Mouse (Mus musculus): ENCODE results near the gene Acvr1b. TPM values are rescaled to one million over a fixed set of nuclear protein-coding genes. Genes with fewer than 3 reads are reported as not detected.

Acvr1b gene
- polyA plus RNA-seq, 1 experiment = 75.3 TPM

DNA sequence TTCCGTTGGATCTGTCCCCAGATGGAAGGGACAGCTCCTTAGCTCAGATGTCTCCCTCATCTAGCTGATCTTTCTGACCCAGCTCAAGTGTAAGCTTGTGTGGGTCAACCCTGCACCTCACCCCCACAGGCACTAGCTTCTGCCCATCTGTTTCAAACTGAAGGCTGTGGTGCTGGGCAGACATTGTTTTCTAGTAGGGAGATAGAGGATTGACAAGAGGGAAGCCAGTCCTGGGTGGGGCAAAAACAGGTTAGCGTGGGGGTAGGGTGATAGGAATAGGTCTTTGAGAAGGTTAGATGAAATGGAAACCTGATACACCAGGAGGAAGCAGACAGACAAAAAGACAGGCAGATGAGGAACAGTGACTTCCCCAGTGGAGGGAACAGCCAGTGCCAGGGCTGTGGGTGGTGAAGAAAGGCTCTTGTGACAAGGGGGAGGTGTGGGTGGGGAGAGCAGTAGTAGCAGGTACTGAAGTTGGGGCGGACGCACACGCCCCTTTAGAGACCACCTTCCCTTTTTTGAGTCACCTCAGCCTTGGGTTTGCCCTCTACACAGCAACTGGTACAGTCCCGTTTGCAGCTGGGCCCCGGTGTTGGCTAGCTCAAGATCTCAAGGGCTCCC lies 82.1 kb downstream of the Acvr1b start:
- TF ChIP-seq POLR2A (IDR thresholded peaks at IDR 0.05; ENCODE audit: borderline replicate concordance, extremely low read depth, insufficient read depth, insufficient read length, poor library complexity, severe bottlenecking) (no peak), CTCF (IDR thresholded peaks at IDR 0.05; ENCODE audit: borderline replicate concordance, extremely low read depth, insufficient read depth, insufficient read length) (no peak)
- no peak for DNase-seq (ENCODE audit: low read depth)

DNA sequence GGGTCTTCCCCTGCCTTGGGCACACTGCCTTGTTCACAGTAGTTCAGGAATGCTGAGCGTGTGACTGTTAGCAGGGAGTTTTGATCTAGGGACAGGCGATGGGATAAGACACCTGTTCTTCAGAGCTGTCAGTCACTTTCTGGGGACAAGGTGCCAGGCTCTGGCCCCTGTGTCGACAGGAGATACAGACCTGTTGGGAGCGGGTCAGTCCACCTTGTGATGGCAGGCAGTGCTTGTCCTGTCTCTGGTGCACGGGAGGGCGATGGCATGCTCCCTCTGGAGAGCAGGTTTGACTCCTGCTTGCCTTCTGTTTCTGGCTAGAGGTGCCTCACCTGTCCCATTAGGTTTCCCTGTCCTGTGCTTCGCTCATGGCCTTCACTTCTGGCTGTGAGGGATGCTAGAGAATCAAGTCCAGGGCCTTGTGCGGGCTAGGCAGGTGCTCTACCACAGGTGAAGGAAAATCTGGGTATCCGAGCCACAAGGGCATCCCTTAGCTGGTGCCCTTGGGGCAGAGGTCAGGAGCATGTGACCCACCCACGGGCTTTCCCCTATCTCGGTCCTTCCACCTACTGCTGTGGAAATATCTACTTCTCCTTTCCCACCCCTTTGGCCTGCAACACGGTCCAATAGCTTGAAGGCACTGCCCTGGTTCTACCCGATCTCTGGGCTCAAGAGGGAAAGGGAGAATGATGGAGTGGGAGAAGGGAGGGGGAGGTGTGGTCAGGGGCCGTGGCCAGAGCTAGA lies 82.8 kb downstream of the Acvr1b start:
- no peak for DNase-seq (ENCODE audit: low read depth)
- TF ChIP-seq POLR2A (IDR thresholded peaks at IDR 0.05; ENCODE audit: borderline replicate concordance, extremely low read depth, insufficient read depth, insufficient read length, poor library complexity, severe bottlenecking) (no peak), CTCF (IDR thresholded peaks at IDR 0.05; ENCODE audit: borderline replicate concordance, extremely low read depth, insufficient read depth, insufficient read length) (no peak)

DNA sequence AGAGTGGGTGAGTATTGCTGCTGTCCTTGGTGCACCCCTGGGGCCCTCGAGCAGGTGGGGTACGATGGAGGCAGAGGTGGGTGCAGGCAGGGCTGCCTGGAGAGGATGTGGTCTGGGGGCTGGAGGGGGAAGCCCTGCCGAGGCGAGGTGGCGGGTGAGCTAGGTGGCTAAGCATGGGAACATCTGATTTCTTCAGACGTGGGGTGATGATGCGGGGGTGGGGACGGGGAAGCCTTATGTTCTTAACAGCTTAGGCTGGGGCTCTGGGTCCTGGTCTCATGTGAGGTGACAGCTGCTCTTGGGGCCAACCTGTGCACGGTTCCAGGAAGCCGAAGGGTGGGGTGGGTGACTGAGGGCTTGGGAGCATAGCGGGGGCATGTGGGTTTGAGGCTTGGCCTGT lies 84.6 kb downstream of the Acvr1b start:
- DNase-seq (ENCODE audit: low read depth) = no peak
- TF ChIP-seq POLR2A (IDR thresholded peaks at IDR 0.05; ENCODE audit: borderline replicate concordance, extremely low read depth, insufficient read depth, insufficient read length, poor library complexity, severe bottlenecking) (no peak), CTCF (IDR thresholded peaks at IDR 0.05; ENCODE audit: borderline replicate concordance, extremely low read depth, insufficient read depth, insufficient read length) (no peak)

DNA sequence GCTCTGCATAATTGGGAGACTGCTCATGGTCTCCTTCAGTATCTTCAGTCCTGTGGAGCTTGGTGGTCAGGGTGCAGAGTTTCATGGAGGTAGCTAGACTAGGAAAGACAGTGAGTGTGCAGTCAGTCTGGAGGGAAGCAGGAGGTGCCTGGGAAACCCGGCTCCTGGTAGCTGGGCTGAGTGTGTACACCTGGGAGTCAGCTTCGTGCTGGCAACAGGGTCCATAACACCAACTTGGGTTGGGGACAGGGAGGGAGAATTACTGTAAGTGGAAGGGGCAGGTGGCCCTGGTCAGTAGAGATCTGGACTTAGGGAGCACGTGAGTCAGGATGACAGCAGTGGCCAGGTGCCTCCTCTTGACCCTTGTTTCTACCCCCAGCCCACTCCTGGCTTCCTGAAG lies 86.1 kb downstream of the Acvr1b start:
- DNase-seq (ENCODE audit: low read depth) = no peak
- TF ChIP-seq POLR2A (IDR thresholded peaks at IDR 0.05; ENCODE audit: borderline replicate concordance, extremely low read depth, insufficient read depth, insufficient read length, poor library complexity, severe bottlenecking) (no peak), CTCF (IDR thresholded peaks at IDR 0.05; ENCODE audit: borderline replicate concordance, extremely low read depth, insufficient read depth, insufficient read length) (no peak)

DNA sequence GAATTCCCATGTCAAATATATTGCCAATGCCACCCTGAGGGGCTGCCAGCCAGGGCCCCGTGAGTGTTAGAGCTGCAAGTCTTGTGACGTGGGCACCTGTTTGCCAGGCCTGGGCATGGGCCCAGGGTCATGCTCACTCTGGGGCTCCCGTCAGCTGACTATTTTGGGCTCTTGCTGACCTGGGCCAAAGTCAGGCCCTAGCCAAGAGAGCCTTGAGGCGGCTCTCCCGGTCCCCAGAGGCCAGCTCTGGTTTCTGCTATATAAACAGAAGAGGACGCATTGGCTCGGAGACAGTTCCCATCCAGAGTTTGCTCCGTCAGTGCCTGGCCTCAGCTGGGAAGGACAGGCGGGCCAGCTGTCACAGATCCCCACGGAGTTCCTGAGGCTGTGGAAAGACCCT lies 86.5 kb downstream of the Acvr1b start:
- DNase-seq (ENCODE audit: low read depth) = no peak
- TF ChIP-seq POLR2A (IDR thresholded peaks at IDR 0.05; ENCODE audit: borderline replicate concordance, extremely low read depth, insufficient read depth, insufficient read length, poor library complexity, severe bottlenecking) (no peak), CTCF (IDR thresholded peaks at IDR 0.05; ENCODE audit: borderline replicate concordance, extremely low read depth, insufficient read depth, insufficient read length) (no peak)

DNA sequence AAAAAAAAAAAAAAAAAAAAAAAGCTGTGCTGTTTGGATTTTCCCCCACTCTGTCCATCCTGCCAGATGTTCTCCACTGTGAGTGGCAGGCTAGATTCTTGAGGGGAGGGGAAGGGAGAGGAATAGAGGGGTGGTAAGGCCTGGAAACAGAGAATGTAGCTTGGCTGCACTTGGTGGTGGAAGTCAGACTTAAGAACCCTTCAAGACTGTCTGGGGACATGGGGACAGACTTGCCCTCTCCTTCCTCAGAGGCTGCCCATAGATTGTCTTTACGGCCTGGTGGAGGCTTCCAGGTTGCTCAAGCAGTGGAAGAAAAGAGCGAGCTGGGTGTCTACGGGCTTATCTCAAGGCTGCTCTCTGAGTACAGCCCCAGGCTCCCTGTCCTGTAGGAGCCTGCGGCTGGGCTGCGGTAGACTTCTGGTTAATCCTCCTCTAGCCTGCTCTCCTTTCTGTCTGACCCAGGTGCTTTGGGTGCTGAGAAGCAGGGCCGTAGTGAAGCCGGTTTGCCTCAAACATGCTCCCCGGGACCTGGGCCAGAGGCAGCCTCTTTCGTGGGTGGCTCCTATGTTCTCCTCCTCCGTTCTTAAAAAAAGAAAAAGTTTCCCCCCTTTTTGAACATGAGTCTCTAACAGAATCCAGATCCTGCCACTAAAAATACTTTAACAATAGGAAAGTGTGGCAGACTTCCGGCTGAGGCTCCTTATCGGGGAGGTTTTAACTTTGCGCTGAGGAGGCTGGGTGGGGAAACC lies 87.2 kb downstream of the Acvr1b start:
- no peak for DNase-seq (ENCODE audit: low read depth)
- TF ChIP-seq CTCF (IDR thresholded peaks at IDR 0.05; ENCODE audit: borderline replicate concordance, extremely low read depth, insufficient read depth, insufficient read length) (no peak), POLR2A (IDR thresholded peaks at IDR 0.05; ENCODE audit: borderline replicate concordance, extremely low read depth, insufficient read depth, insufficient read length, poor library complexity, severe bottlenecking) (no peak)

DNA sequence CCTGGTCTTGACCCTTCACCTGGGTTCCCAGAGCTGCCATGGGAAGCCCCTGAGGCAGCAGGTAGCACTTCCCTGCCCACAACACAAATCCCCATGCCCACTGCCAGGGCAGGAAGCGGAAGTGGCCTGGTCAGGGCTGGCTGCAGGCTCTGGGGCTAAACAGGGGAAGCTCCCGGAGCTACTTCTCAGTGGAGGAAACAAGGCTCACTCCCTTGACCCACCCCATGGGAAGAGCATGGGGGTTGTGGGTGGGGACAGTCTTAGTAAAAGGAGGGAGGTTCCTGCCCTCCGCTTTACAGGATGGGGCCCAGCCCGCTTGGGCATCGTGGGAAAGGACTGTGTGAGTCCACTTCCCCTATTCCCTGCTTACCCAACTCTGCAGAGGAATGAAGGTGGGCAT lies 88.6 kb downstream of the Acvr1b start:
- no peak for TF ChIP-seq CTCF (IDR thresholded peaks at IDR 0.05; ENCODE audit: borderline replicate concordance, extremely low read depth, insufficient read depth, insufficient read length)
- TF ChIP-seq POLR2A (IDR thresholded peaks at IDR 0.05; ENCODE audit: borderline replicate concordance, extremely low read depth, insufficient read depth, insufficient read length, poor library complexity, severe bottlenecking) = no peak

More for the DNA sequence above, 88.6 kb downstream of the Acvr1b start:
- DNase-seq (ENCODE audit: low read depth) = no peak

Other genes starting within 250 kb of the Acvr1b start
- not detected in 2 replicates for gene Gm47841, start 126.7 kb upstream of the Acvr1b start, polyA plus RNA-seq (2012; rRNA removed)
- gene Fignl2, start 95.5 kb upstream of the Acvr1b start, polyA plus RNA-seq (2012; rRNA removed) = 1.5 and 2.1 TPM in 2 replicates
- not detected in 2 replicates for gene Ankrd33, start 58.3 kb upstream of the Acvr1b start, polyA plus RNA-seq (2012; rRNA removed)
- gene Acvrl1, start 45.5 kb upstream of the Acvr1b start, polyA plus RNA-seq (2012; rRNA removed) = 8.5 and 11.6 TPM in 2 replicates
- gene Grasp, start 50.1 kb downstream of the Acvr1b start, polyA plus RNA-seq (2012; rRNA removed) = 4.9 and 6.5 TPM in 2 replicates
- 5.4 and 10.5 TPM in 2 replicates for gene Nr4a1, start 80.2 kb downstream of the Acvr1b start, polyA plus RNA-seq (2012; rRNA removed)
- 58.9 and 75.1 TPM in 2 replicates for gene Atg101, start 110.2 kb downstream of the Acvr1b start, polyA plus RNA-seq (2012; rRNA removed)
- 0.41 and 0.42 TPM in 2 replicates for gene 6030408B16Rik, start 119.1 kb downstream of the Acvr1b start, polyA plus RNA-seq (2012; rRNA removed)
- 0.19 and 0.22 TPM in 2 replicates for gene Krt80, start 196.1 kb downstream of the Acvr1b start, polyA plus RNA-seq (2012; rRNA removed)
- gene Krt7, start 237.0 kb downstream of the Acvr1b start, polyA plus RNA-seq (2012; rRNA removed) = 1.4 and 4.1 TPM in 2 replicates